Mouse (Mus musculus): ENCODE data around the gene Fli1. TPM values are rescaled to one million over a fixed set of nuclear protein-coding genes. Genes with fewer than 3 reads are reported as not detected.

Fli1 gene
- polyA plus RNA-seq, 1 experiment from 2014 or later: 3.6 TPM

- WGBS: 80% methylated on average over 4 of the region's 4 CpGs
- ATAC-seq (ENCODE audit: low read depth): no peak
Observed at GRCm38 (mm10) chr9:32503423-32503822, 39.2 kb downstream of the Fli1 start.

GRCm38 (mm10) chr9:32502256-32503010, 40.2 kb downstream of the Fli1 start:
- H3K4me1 ChIP-seq (ENCODE audit: control insufficient read depth, insufficient read depth, low read length): no peaks in the 10 kb centered on the region
- H3K27me3 ChIP-seq (ENCODE audit: control insufficient read depth, insufficient read depth, low read length): no peaks in the 10 kb centered on the region
- no peak for ATAC-seq (ENCODE audit: low read depth)
- no peak overlapping the region for H3K9ac ChIP-seq (replicated peaks; ENCODE audit: low read depth, low read length)
- H3K4me3 ChIP-seq (ENCODE audit: low read depth, low read length): no peak overlapping the region
- no peak overlapping the region for H3K4me2 ChIP-seq (ENCODE audit: low read depth, low read length)
- H3K27ac ChIP-seq (ENCODE audit: low read depth, low read length): no peak overlapping the region
- no peaks in the 10 kb centered on the region for H3K36me3 ChIP-seq (ENCODE audit: control insufficient read depth, insufficient read depth, low read length)
- WGBS: 85% methylated on average over 11 of the region's 11 CpGs
- no peaks in the 10 kb centered on the region for H3K9me3 ChIP-seq (ENCODE audit: control insufficient read depth, low read length)

More at GRCm38 (mm10) chr9:32503423-32503822, 39.2 kb downstream of the Fli1 start:
- Histone ChIP-seq H3K4me2 (ENCODE audit: low read depth, low read length) (no peak overlapping the region), H3K27me3 (ENCODE audit: control insufficient read depth, insufficient read depth, low read length) (no peaks in the 10 kb centered on the region), H3K4me3 (ENCODE audit: low read depth, low read length) (no peak overlapping the region), H3K36me3 (ENCODE audit: control insufficient read depth, insufficient read depth, low read length) (no peaks in the 10 kb centered on the region), H3K4me1 (ENCODE audit: control insufficient read depth, insufficient read depth, low read length) (no peaks in the 10 kb centered on the region), H3K9me3 (ENCODE audit: control insufficient read depth, low read length) (no peaks in the 10 kb centered on the region), H3K27ac (ENCODE audit: low read depth, low read length) (no peak overlapping the region), H3K9ac (replicated peaks; ENCODE audit: low read depth, low read length) (no peak overlapping the region)

DNA sequence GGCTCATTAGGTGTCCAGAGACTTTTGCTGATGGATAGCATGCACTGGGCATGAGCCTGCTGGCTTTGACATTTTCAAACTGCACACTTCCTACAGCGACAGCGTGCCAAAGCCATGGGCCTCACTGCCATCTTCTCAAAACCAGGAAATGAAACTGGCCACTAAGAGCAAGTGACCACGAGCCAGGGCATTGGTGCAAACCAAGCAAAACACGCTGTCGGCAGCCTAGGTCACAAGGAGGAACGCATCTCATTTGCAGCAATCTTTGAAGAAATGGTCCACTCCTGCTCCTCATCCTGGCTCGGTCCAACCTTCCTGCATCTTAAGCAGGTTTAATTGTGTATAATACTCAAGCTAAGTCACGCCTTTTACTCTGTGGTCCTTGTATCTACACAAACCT, 41.8 kb downstream of the Fli1 start:
- Histone ChIP-seq H3K4me2 (ENCODE audit: low read depth, low read length) (no peak overlapping the region), H3K4me3 (ENCODE audit: low read depth, low read length) (no peak overlapping the region), H3K9ac (replicated peaks; ENCODE audit: low read depth, low read length) (no peak overlapping the region), H3K27ac (ENCODE audit: low read depth, low read length) (no peak overlapping the region), H3K27me3 (ENCODE audit: control insufficient read depth, insufficient read depth, low read length) (no peaks in the 10 kb centered on the region), H3K36me3 (ENCODE audit: control insufficient read depth, insufficient read depth, low read length) (no peaks in the 10 kb centered on the region), H3K4me1 (ENCODE audit: control insufficient read depth, insufficient read depth, low read length) (no peaks in the 10 kb centered on the region), H3K9me3 (ENCODE audit: control insufficient read depth, low read length) (no peaks in the 10 kb centered on the region)
- no peak for ATAC-seq (ENCODE audit: low read depth)
- WGBS: 86% methylated on average over 8 of the region's 8 CpGs

DNA sequence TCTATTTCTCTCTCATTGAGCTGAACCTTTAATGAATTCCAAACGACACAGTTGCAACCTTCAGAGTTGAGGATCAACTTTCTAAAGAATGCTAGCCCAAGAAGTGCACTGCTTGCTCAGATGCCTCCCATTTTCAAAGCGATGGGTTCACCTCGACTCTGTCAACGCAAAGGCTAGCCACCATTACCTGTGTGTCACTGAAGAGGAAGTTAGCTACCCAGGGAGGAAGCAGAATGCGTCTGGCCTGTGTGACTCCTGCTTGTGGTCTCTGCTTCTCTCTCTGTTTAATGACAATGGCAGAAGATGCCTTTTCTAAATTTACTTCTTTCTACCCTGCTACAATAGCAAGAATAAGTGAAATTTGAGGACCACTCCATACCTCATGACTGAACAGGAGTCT, 42.6 kb downstream of the Fli1 start:
- H3K4me2 ChIP-seq (ENCODE audit: low read depth, low read length): no peak overlapping the region
- H3K27ac ChIP-seq (ENCODE audit: low read depth, low read length): no peak overlapping the region
- no peaks in the 10 kb centered on the region for H3K4me1 ChIP-seq (ENCODE audit: control insufficient read depth, insufficient read depth, low read length)
- no peak overlapping the region for H3K4me3 ChIP-seq (ENCODE audit: low read depth, low read length)
- H3K9me3 ChIP-seq (ENCODE audit: control insufficient read depth, low read length): no peaks in the 10 kb centered on the region
- WGBS: 74% methylated on average over 5 of the region's 5 CpGs
- ATAC-seq (ENCODE audit: low read depth): no peak
- H3K27me3 ChIP-seq (ENCODE audit: control insufficient read depth, insufficient read depth, low read length): no peaks in the 10 kb centered on the region
- H3K9ac ChIP-seq (replicated peaks; ENCODE audit: low read depth, low read length): no peak overlapping the region
- no peaks in the 10 kb centered on the region for H3K36me3 ChIP-seq (ENCODE audit: control insufficient read depth, insufficient read depth, low read length)

GRCm38 (mm10) chr9:32499469-32499868, 43.2 kb downstream of the Fli1 start:
- H3K4me1 ChIP-seq (ENCODE audit: control insufficient read depth, insufficient read depth, low read length): no peaks in the 10 kb centered on the region
- ATAC-seq (ENCODE audit: low read depth): no peak
- no peak overlapping the region for H3K9ac ChIP-seq (replicated peaks; ENCODE audit: low read depth, low read length)
- H3K27ac ChIP-seq (ENCODE audit: low read depth, low read length): no peak overlapping the region
- H3K36me3 ChIP-seq (ENCODE audit: control insufficient read depth, insufficient read depth, low read length): no peaks in the 10 kb centered on the region
- 67% methylated on average over 6 of the region's 6 CpGs for WGBS
- H3K4me2 ChIP-seq (ENCODE audit: low read depth, low read length): no peak overlapping the region
- H3K9me3 ChIP-seq (ENCODE audit: control insufficient read depth, low read length): no peaks in the 10 kb centered on the region
- H3K4me3 ChIP-seq (ENCODE audit: low read depth, low read length): no peak overlapping the region
- no peaks in the 10 kb centered on the region for H3K27me3 ChIP-seq (ENCODE audit: control insufficient read depth, insufficient read depth, low read length)

DNA sequence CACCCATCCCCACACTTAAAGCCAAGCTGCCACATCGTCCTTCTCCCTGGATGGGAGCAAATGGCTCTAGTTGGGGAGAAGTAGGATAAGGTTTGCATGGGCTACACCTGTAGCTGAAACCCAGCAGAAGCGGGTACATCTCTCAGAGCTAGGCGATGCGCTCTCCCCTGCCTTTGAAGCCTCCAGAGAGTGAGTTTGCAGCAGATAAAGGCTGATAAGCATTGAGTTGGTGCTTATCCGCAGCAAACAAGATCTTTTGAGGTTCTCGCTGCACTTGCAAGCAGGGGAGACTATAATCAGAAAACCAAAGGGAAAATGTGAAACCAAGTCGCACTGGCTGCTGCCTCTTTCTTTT, 47.0 kb downstream of the Fli1 start:
- Histone ChIP-seq H3K4me1 (ENCODE audit: control insufficient read depth, insufficient read depth, low read length) (no peaks in the 10 kb centered on the region), H3K36me3 (ENCODE audit: control insufficient read depth, insufficient read depth, low read length) (no peaks in the 10 kb centered on the region), H3K4me2 (ENCODE audit: low read depth, low read length) (no peak overlapping the region), H3K27ac (ENCODE audit: low read depth, low read length) (no peak overlapping the region), H3K9me3 (ENCODE audit: control insufficient read depth, low read length) (no peaks in the 10 kb centered on the region), H3K27me3 (ENCODE audit: control insufficient read depth, insufficient read depth, low read length) (no peaks in the 10 kb centered on the region), H3K4me3 (ENCODE audit: low read depth, low read length) (no peak overlapping the region), H3K9ac (replicated peaks; ENCODE audit: low read depth, low read length) (no peak overlapping the region)
- ATAC-seq (ENCODE audit: low read depth): no peak
- 38% methylated on average over 7 of the region's 7 CpGs for WGBS

- Histone ChIP-seq H3K9ac (replicated peaks; ENCODE audit: low read depth, low read length) (no peak overlapping the region), H3K27me3 (ENCODE audit: control insufficient read depth, insufficient read depth, low read length) (no peaks in the 10 kb centered on the region), H3K4me3 (ENCODE audit: low read depth, low read length) (no peak overlapping the region), H3K4me1 (ENCODE audit: control insufficient read depth, insufficient read depth, low read length) (no peaks in the 10 kb centered on the region), H3K36me3 (ENCODE audit: control insufficient read depth, insufficient read depth, low read length) (no peaks in the 10 kb centered on the region), H3K4me2 (ENCODE audit: low read depth, low read length) (no peak overlapping the region), H3K27ac (ENCODE audit: low read depth, low read length) (no peak overlapping the region), H3K9me3 (ENCODE audit: control insufficient read depth, low read length) (no peaks in the 10 kb centered on the region)
- 4% methylated on average over 6 of the region's 8 CpGs for WGBS
- no peak for ATAC-seq (ENCODE audit: low read depth)
Observed at GRCm38 (mm10) chr9:32494891-32495642, 47.6 kb downstream of the Fli1 start.

- Histone ChIP-seq H3K9me3 (ENCODE audit: control insufficient read depth, low read length) (no peaks in the 10 kb centered on the region), H3K4me2 (ENCODE audit: low read depth, low read length) (no peak overlapping the region), H3K4me3 (ENCODE audit: low read depth, low read length) (no peak overlapping the region), H3K27ac (ENCODE audit: low read depth, low read length) (no peak overlapping the region), H3K4me1 (ENCODE audit: control insufficient read depth, insufficient read depth, low read length) (no peaks in the 10 kb centered on the region), H3K27me3 (ENCODE audit: control insufficient read depth, insufficient read depth, low read length) (no peaks in the 10 kb centered on the region), H3K9ac (replicated peaks; ENCODE audit: low read depth, low read length) (no peak overlapping the region), H3K36me3 (ENCODE audit: control insufficient read depth, insufficient read depth, low read length) (no peaks in the 10 kb centered on the region)
- 83% methylated on average over 4 of the region's 4 CpGs for WGBS
- no peak for ATAC-seq (ENCODE audit: low read depth)
Observed at GRCm38 (mm10) chr9:32493588-32494423, 48.9 kb downstream of the Fli1 start.

DNA sequence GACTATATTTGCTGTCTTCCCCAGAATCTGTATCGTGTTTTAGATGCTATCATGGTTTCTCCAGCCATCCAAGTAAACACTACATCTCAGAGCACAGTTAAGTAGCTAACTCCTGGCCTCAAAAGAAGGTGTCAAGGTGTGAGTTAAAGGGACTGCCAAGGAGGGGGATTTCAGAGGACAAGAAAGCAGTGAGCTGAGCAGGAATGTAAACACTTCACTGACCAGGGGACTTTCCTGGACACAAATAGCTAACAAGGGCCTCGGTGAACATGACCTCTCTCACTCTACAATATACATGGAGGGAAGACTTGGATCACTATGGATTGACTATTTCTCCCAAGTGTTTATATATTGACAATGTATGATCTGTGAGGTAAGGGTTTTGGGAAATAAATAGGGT, 49.9 kb downstream of the Fli1 start:
- Histone ChIP-seq H3K4me3 (ENCODE audit: low read depth, low read length) (no peak overlapping the region), H3K27ac (ENCODE audit: low read depth, low read length) (no peak overlapping the region), H3K9ac (replicated peaks; ENCODE audit: low read depth, low read length) (no peak overlapping the region), H3K27me3 (ENCODE audit: control insufficient read depth, insufficient read depth, low read length) (no peaks in the 10 kb centered on the region), H3K4me1 (ENCODE audit: control insufficient read depth, insufficient read depth, low read length) (no peaks in the 10 kb centered on the region), H3K9me3 (ENCODE audit: control insufficient read depth, low read length) (no peaks in the 10 kb centered on the region), H3K4me2 (ENCODE audit: low read depth, low read length) (no peak overlapping the region), H3K36me3 (ENCODE audit: control insufficient read depth, insufficient read depth, low read length) (no peaks in the 10 kb centered on the region)
- WGBS: 82% methylated on average over 2 of the region's 2 CpGs
- ATAC-seq (ENCODE audit: low read depth): no peak

Data from neural tube, embryonic 14.5 days (tissue).